Mouse (Mus musculus): ENCODE measurements around the gene Selplg.

GRCm38 (mm10) chr5:113870393-113871040 lies 38.1 kb upstream of the Selplg start:
- TF ChIP-seq CTCF (IDR thresholded peaks at IDR 0.05; ENCODE audit: control insufficient read depth, insufficient read depth, insufficient replicate concordance, low read depth, low read length) (no peak), POLR2A (IDR thresholded peaks at IDR 0.05; ENCODE audit: control insufficient read depth, low read depth, low read length) (no peak)

All from testis, adult 2 months (tissue).